Mouse (Mus musculus) heart, adult 11 months (tissue): Measurements from ENCODE around the gene 1600014C23Rik.
A peak's percentile ranks its signal among the peaks of the same experiment; 100 is the strongest.

Experiments used
- DNase-seq: peaks from one replicate; pipeline ENCODE4 v3.0.0; 2022

Gene 1600014C23Rik

GRCm38 (mm10) chr17:45686093-45686619 is 47.5 kb downstream of the 1600014C23Rik start, which contains the start of gene Mrpl14:
Gene Mrpl14, plus strand, starts transcription at chr17:45686322.
- peak; percentile 99 for DNase-seq

GRCm38 (mm10) chr17:45685171-45686092 is 48.2 kb downstream of the 1600014C23Rik start:
- peak; percentile 96 for DNase-seq

- peak; percentile 93 for DNase-seq
Measured at GRCm38 (mm10) chr17:45684667-45685131, 48.9 kb downstream of the 1600014C23Rik start.
